Mouse (Mus musculus) megakaryocyte progenitor cell, adult 5-6 weeks (primary cell): ENCODE measurements around the gene Pcbp2. TPM values are rescaled to one million over a fixed set of nuclear protein-coding genes. Genes with fewer than 3 reads are reported as not detected.
A peak's percentile ranks its signal among the peaks of the same experiment; 100 is the strongest.

ENCODE experiments used
- ATAC-seq: replicated peaks from 2 replicates; pipeline ENCODE4 v1.8.0; 2016; ENCODE audit warnings: mild to moderate bottlenecking, moderate TSS enrichment, inconsistent platforms; ENCODE audit not compliant: poor library complexity
- total RNA-seq, 2 experiments: library from RNA; stranded (forward) in 1 of 2; stranded (reverse) in 1 of 2; fragments of 157-497, 149-512 nt in 1 of 2; fragments of 200-1000 nt in 1 of 2; gene quantifications; 2 replicates each; pipeline versions ENCODE4 v1.2.3 to v1.2.4; 2015 to 2017

Pcbp2 gene
- total RNA-seq, 2 experiments from 2014 or later: 175 to 973 TPM

GRCm38 (mm10) chr15:102461430-102462075 is 8.8 kb upstream of the Pcbp2 start:
- no peak for ATAC-seq

- ATAC-seq: 0 out of 2 replicates have a peak, but pooled peaks have one; percentile 27
Measured at GRCm38 (mm10) chr15:102463666-102464065, 6.7 kb upstream of the Pcbp2 start.

GRCm38 (mm10) chr15:102468675-102469370 is 1.5 kb upstream of the Pcbp2 start:
- no peak for ATAC-seq

GRCm38 (mm10) chr15:102470605-102471294 is 411 bp downstream of the Pcbp2 start:
- peak; percentile 45 for ATAC-seq

GRCm38 (mm10) chr15:102471295-102471645 is 931 bp downstream of the Pcbp2 start:
- ATAC-seq: no peak

- no peak for ATAC-seq
Measured at GRCm38 (mm10) chr15:102471727-102472126, 1.4 kb downstream of the Pcbp2 start.

- no peak for ATAC-seq
Measured at GRCm38 (mm10) chr15:102473246-102473645, 2.9 kb downstream of the Pcbp2 start.

- no peak for ATAC-seq
Measured at GRCm38 (mm10) chr15:102474520-102474919, 4.2 kb downstream of the Pcbp2 start.

- no peak for ATAC-seq
Measured at GRCm38 (mm10) chr15:102483136-102483535, 12.8 kb downstream of the Pcbp2 start.

- ATAC-seq: no peak
Measured at GRCm38 (mm10) chr15:102485853-102486252, 15.5 kb downstream of the Pcbp2 start.

GRCm38 (mm10) chr15:102487664-102488063 is 17.3 kb downstream of the Pcbp2 start:
- ATAC-seq: no peak

GRCm38 (mm10) chr15:102498322-102498721 is 28.0 kb downstream of the Pcbp2 start:
- no peak for ATAC-seq

- ATAC-seq: peak; percentile 45
Measured at GRCm38 (mm10) chr15:102499370-102499769, 29.0 kb downstream of the Pcbp2 start.

GRCm38 (mm10) chr15:102499851-102500250 is 29.5 kb downstream of the Pcbp2 start:
- no peak for ATAC-seq

GRCm38 (mm10) chr15:102500479-102500878 is 30.1 kb downstream of the Pcbp2 start:
- no peak for ATAC-seq

- ATAC-seq: no peak
Measured at GRCm38 (mm10) chr15:102501084-102501814, 30.9 kb downstream of the Pcbp2 start.

- no peak for ATAC-seq
Measured at GRCm38 (mm10) chr15:102502254-102502840, 32.0 kb downstream of the Pcbp2 start.

- ATAC-seq: no peak
Measured at GRCm38 (mm10) chr15:102503447-102503846, 33.1 kb downstream of the Pcbp2 start, which contains the start of gene Gm10337. TSS of gene Gm10337 (plus strand) at chr15:102503722.

- ATAC-seq: no peak
Measured at GRCm38 (mm10) chr15:102503924-102504782, 33.8 kb downstream of the Pcbp2 start.
